Mouse (Mus musculus) bone marrow, adult 2 months (tissue): Measurements from ENCODE around the gene Ino80e. TPM values are rescaled to one million over a fixed set of nuclear protein-coding genes. Genes with fewer than 3 reads are reported as not detected.
A peak's percentile ranks its signal among the peaks of the same experiment; 100 is the strongest.

ENCODE experiments used
- H3K27ac ChIP-seq: fragments of 200-500 bp; 2 replicates; pipeline ENCODE4 v1.5.1; 2012; ENCODE audit warnings: low read depth, mild to moderate bottlenecking, control low read depth, inconsistent platforms, low read length; ENCODE audit not compliant: control insufficient read depth, poor library complexity, insufficient read depth
- H3K4me1 ChIP-seq: fragments of 200-500 bp; 2 replicates; pipeline ENCODE4 v1.6.1; 2011; ENCODE audit warnings: low read length; ENCODE audit not compliant: control insufficient read depth, insufficient read depth
- H3K4me3 ChIP-seq: fragments of 200-500 bp; replicated peaks from 2 replicates; pipeline ENCODE3; 2011; ENCODE audit warnings: mild to moderate bottlenecking, low read depth, low read length, control low read depth; ENCODE audit not compliant: control insufficient read depth
- CTCF ChIP-seq: fragments of 200-500 bp; IDR thresholded peaks from 2 replicates; pipeline ENCODE4 v1.5.1; 2011; ENCODE audit warnings: low read length, control low read depth; ENCODE audit not compliant: control insufficient read depth, insufficient read depth
- POLR2A ChIP-seq: fragments of 200-500 bp; IDR thresholded peaks from 2 replicates; pipeline ENCODE4 v1.6.1; 2011; ENCODE audit warnings: low read depth, mild to moderate bottlenecking, control low read depth, low read length, borderline replicate concordance; ENCODE audit not compliant: control insufficient read depth
- WGBS: fragments of 180-500 bp; shearing (Covaris S2); methylation state at CpG from one replicate; pipeline ENCODE4 v1.1.7; 2018; 5-methylcytosine and 5-hydroxymethylcytosine counted together
- polyA plus RNA-seq: library from polyadenylated mRNA; stranded (reverse); fragments of >200 nt; gene quantifications from 2 replicates; pipeline ENCODE4 v1.2.4, GENCODE M21; 2011; ENCODE audit warnings: low replicate concordance; ENCODE audit not compliant: missing spikeins, insufficient read depth, insufficient read length

The Ino80e gene
- polyA plus RNA-seq, 1 experiment = 59.7 TPM

GRCm38 (mm10) chr7:126848794-126849193 lies 13.4 kb downstream of the Ino80e start:
- no peak overlapping the region; the same call in 1 of the 2 replicates for H3K27ac ChIP-seq
- H3K4me3 ChIP-seq = no peak overlapping the region
- TF ChIP-seq POLR2A (no peak), CTCF (no peak)
- 17% methylated on average over 10 of the region's 10 CpGs for WGBS
- no peaks in the 10 kb centered on the region for H3K4me1 ChIP-seq

- Histone ChIP-seq H3K4me3 (no peak overlapping the region), H3K27ac (no peak overlapping the region), H3K4me1 (no peaks in the 10 kb centered on the region)
- TF ChIP-seq POLR2A = no peak
- no peak for TF ChIP-seq CTCF
- WGBS = 2% methylated on average over 74 of the region's 74 CpGs
Observed at GRCm38 (mm10) chr7:126847421-126848398, 14.5 kb downstream of the Ino80e start.

- no peak within 1 kb of the TSS for H3K4me3 ChIP-seq
- 38% methylated on average over 4 of the region's 4 CpGs for WGBS
- no peak for TF ChIP-seq POLR2A
- no peak for TF ChIP-seq CTCF
Observed at GRCm38 (mm10) chr7:126847116-126847420, 15.1 kb downstream of the Ino80e start, which contains the start of gene Doc2a. Gene Doc2a (plus strand): TSS chr7:126847416.

GRCm38 (mm10) chr7:126845516-126845915 lies 16.7 kb downstream of the Ino80e start:
- Histone ChIP-seq H3K27ac (no peak overlapping the region), H3K4me3 (no peak overlapping the region), H3K4me1 (no peaks in the 10 kb centered on the region)
- TF ChIP-seq CTCF = no peak
- TF ChIP-seq POLR2A = no peak
- 88% methylated on average over 2 of the region's 2 CpGs for WGBS

More at GRCm38 (mm10) chr7:126847116-126847420, 15.1 kb downstream of the Ino80e start, which contains the start of gene Doc2a:
- H3K4me1 ChIP-seq = no peaks in the 10 kb centered on the region
- no peak within 1 kb of the TSS for H3K27ac ChIP-seq

GRCm38 (mm10) chr7:126843276-126843675 lies 18.9 kb downstream of the Ino80e start:
- no peak for TF ChIP-seq POLR2A
- no peak for TF ChIP-seq CTCF
- 60% methylated on average over 9 of the region's 9 CpGs for WGBS
- Histone ChIP-seq H3K4me3 (no peak overlapping the region), H3K27ac (no peak overlapping the region), H3K4me1 (no peaks in the 10 kb centered on the region)

GRCm38 (mm10) chr7:126833294-126833693 lies 28.9 kb downstream of the Ino80e start:
- 86% methylated on average over 1 of the region's 1 CpGs for WGBS
- Histone ChIP-seq H3K27ac (no peak overlapping the region), H3K4me1 (no peaks in the 10 kb centered on the region), H3K4me3 (no peak overlapping the region)
- TF ChIP-seq CTCF (no peak), POLR2A (no peak)

- WGBS = 2% methylated on average over 21 of the region's 21 CpGs
- no peak for TF ChIP-seq POLR2A
- peak; percentile 87 for TF ChIP-seq CTCF
- Histone ChIP-seq H3K4me1 (no peaks in the 10 kb centered on the region), H3K4me3 (peak overlapping the region; percentile 14), H3K27ac (no peak overlapping the region)
Observed at GRCm38 (mm10) chr7:126832036-126832598, 30.1 kb downstream of the Ino80e start.

GRCm38 (mm10) chr7:126831539-126831938 lies 30.6 kb downstream of the Ino80e start, which contains the start of gene 4930451I11Rik:
Gene 4930451I11Rik (minus strand): TSS chr7:126831639.
- Histone ChIP-seq H3K27ac (no peak within 1 kb of the TSS), H3K4me1 (no peaks in the 10 kb centered on the region), H3K4me3 (peak within 1 kb of the TSS; percentile 14)
- 61% methylated on average over 5 of the region's 5 CpGs for WGBS
- TF ChIP-seq POLR2A = no peak
- TF ChIP-seq CTCF = no peak
